Mouse (Mus musculus) c-Kit-positive CD71-negative TER-119-negative erythroid progenitor cells, embryonic 14.5 days (primary cell): ENCODE results near the gene Gkn1.

Experiments
- DNase-seq: peaks from one replicate; pipeline ENCODE4 v3.0.0-alpha.2; 2013; ENCODE audit warnings: low read depth

Gene Gkn1

GRCm38 (mm10) chr6:87350829-87351228 is at the start of gene Gkn1:
Gene Gkn1 (minus strand): TSS chr6:87350942.
- no peak for DNase-seq

- DNase-seq: peak; percentile 28
Measured at GRCm38 (mm10) chr6:87399886-87400566, 49.3 kb upstream of the Gkn1 start.

GRCm38 (mm10) chr6:87399137-87399536 is 48.4 kb upstream of the Gkn1 start:
- peak; percentile 70 for DNase-seq

GRCm38 (mm10) chr6:87394783-87395182 is 44.0 kb upstream of the Gkn1 start:
- DNase-seq: no peak

DNA sequence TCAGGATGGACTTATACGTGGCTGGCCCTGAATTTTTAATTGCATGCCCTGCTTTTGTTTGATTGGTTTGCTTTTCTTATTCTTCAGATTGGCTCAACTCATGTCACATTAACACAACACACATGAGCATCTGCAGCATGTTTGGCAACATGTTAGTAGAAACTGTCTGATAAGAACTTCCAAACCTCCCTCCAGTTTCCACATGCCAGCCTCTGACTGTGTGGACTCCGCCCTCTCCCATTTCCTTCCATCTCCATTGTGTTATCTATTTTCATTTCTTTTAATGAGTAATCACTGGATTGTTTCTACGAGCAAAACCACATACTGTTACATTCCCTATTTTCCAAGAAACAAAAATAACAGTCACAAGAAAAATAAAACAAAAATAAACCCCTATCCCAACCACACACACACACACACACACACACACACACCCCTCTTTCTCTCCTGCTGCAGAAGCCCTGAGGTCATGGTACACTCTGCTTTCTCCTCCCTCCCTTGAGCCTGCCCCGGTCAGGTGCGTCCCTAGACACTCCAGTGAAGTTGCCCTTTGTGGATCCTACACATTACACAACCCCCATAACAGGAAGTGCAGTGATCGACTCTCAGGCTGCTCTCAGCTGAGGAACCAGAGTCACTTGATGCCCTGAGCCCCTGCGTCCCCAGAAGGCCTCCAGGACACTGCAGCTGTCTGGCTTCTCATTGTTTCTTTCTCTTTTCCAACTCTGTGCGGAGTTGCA is 42.9 kb upstream of the Gkn1 start:
- no peak for DNase-seq

DNA sequence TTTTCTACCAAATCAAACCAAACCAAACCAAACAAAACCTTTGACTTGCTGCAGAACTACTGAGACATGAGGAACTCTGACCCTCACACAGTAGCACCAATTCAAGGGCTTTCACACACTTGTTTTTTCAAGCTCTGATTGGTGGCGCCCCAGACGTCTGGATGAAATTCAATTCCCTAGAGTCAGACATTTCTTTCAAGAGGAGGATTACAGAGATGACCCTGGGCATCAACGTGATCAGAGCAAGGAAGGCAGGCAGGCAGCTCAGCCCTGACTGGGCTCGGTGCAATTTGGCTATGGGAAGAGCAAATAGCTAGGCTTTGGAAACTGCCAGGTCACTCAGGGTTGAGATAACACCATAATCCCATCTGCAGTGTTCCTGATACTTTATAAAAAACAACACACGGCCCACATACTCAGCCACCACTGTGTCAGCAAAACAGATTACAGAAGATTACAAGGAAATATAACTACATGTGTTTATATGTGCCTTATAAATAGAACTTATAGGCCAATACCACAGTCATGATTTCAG is 38.8 kb upstream of the Gkn1 start:
- no peak for DNase-seq

- no peak for DNase-seq
Measured at GRCm38 (mm10) chr6:87388877-87389276, 38.1 kb upstream of the Gkn1 start, which contains the start of gene Gkn3. Gene Gkn3 (minus strand): TSS chr6:87388935.

- DNase-seq: no peak
Measured at GRCm38 (mm10) chr6:87386681-87387080, 35.9 kb upstream of the Gkn1 start.

GRCm38 (mm10) chr6:87386203-87386602 is 35.5 kb upstream of the Gkn1 start:
- peak; percentile 43 for DNase-seq

DNA sequence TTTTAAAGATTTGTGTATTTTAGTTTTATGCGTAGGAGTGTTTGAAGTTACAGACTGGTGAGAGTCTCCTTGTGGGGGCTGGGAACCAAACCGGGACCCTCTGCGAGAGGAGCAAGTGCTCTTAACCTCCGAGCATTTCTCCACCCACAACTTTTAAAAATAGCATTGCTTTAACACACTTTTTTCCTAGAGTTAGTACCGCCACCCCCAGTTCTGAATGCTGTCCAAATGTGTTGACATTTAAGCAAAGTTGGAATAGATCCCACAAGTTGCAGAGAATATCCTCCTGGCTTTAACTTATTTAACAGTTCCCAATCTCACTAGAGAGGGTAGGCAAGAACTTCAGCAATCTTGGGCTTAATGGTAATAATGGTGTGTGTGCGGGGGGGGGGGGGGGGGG is 34.0 kb upstream of the Gkn1 start:
- no peak for DNase-seq

DNA sequence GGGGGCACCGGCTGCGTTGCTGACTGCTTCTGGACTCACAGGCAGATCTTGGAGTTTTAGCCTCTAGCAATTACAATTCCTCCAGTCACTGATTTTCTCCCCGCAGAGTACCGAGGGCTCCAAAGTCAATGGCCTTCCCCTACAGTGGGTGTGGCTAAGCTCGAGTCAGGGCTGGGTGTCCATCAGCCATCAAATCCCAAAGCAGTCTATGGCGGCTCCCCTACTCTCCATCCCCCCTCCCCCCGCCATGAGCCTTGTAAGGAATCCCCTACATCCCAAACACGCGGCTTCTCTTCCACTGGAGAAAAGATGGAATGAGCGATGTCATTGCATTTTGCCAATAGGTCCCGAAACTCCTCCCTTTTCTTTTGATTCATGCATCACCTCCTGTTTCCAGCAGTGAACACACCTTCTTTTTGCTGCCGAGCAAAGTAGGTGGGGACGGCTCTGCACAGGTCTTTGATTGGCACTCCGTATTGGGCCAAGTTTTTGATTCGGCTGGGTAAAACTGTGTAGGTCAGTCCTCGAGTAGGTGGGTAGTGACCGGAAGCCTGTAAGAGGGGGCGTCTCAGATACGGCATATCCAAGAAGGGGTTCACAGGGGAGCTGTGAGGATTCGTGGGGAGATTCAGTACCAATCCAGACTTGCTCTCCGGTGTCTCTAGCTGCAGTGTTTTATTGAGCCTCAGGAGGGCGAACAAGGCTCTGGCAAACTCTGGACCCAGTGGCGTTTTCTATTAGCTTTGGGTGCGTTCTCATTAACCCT is 33.4 kb upstream of the Gkn1 start:
- DNase-seq: no peak

GRCm38 (mm10) chr6:87373057-87373456 is 22.3 kb upstream of the Gkn1 start, which contains the start of gene Gkn2:
Gene Gkn2 (plus strand): TSS chr6:87373357.
- no peak for DNase-seq

DNA sequence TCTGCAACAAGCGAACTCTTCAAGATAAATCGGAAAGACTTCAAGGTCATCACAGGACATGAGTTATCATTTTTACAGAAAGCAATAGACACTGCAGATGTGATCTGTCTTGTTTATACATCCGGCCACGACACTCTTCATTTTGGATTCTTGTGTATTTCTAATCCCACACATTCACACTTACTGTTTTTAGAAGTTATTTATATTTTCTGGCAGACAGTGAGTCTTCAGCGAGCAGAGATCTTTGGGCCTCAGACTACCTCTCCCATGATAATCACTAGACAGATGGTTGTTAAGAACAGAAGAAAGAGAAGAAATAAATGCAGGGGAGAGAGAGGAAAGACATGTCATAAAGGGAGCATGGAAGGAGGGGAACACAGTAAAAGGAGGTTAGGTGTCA is 18.5 kb upstream of the Gkn1 start:
- no peak for DNase-seq

- DNase-seq: no peak
Measured at GRCm38 (mm10) chr6:87354441-87354840, 3.7 kb upstream of the Gkn1 start.

GRCm38 (mm10) chr6:87335935-87336295 is 14.8 kb downstream of the Gkn1 start:
- DNase-seq: no peak

- peak; percentile 23 for DNase-seq
Measured at GRCm38 (mm10) chr6:87335091-87335934, 15.4 kb downstream of the Gkn1 start, which contains the start of gene Antxr1. Gene Antxr1 (minus strand): TSS chr6:87335821.

GRCm38 (mm10) chr6:87334361-87335090 is 16.2 kb downstream of the Gkn1 start:
- no peak for DNase-seq

- DNase-seq: no peak
Measured at GRCm38 (mm10) chr6:87332380-87332779, 18.4 kb downstream of the Gkn1 start.

GRCm38 (mm10) chr6:87328265-87329173 is 22.2 kb downstream of the Gkn1 start:
- no peak for DNase-seq

DNA sequence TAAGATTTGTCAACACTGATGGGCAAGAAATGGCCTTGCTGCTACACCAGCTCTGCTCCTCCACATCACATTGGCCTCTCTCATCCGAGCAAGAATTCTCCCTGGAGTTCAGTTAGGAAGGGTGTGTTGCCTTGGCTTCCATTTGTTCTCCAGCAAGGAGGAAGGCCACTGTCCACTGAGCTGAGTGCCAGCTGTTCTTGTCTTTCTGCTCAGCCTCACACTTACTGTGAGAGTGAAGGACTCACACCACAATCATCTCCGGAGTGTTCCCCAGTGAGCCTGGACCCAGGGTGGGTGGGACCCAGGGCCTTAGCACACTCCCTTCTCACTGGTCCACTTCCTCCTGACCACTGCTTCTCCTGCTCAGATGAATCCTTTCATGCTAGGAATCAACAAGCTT is 23.8 kb downstream of the Gkn1 start:
- DNase-seq: no peak
